Mouse (Mus musculus) heart, adult 9 months (tissue): Measurements from ENCODE around the gene Tsen2.

Experiments
- DNase-seq, 2 experiments: peaks; one replicate each; pipeline ENCODE4 v3.0.0; 2022; ENCODE audit warnings: low spot score in 2 of 2

Tsen2 gene

GRCm38 (mm10) chr6:115544442-115544970 is at the start of gene Tsen2:
Gene Tsen2, plus strand, starts transcription at chr6:115544664.
- DNase-seq: peak; percentile 96 to 97

GRCm38 (mm10) chr6:115499540-115499939 is 44.9 kb upstream of the Tsen2 start:
- DNase-seq: peak; percentile 82

GRCm38 (mm10) chr6:115500234-115500633 is 44.2 kb upstream of the Tsen2 start:
- DNase-seq: no peak

GRCm38 (mm10) chr6:115501131-115501530 is 43.3 kb upstream of the Tsen2 start:
- peak; percentile 65 to 71 for DNase-seq

GRCm38 (mm10) chr6:115503038-115503437 is 41.4 kb upstream of the Tsen2 start:
- no peak for DNase-seq

GRCm38 (mm10) chr6:115503549-115504159 is 40.8 kb upstream of the Tsen2 start:
- DNase-seq: no peak

GRCm38 (mm10) chr6:115504160-115504558 is 40.3 kb upstream of the Tsen2 start:
- DNase-seq: no peak

- no peak for DNase-seq
These were observed 39.5 kb upstream of the Tsen2 start for GRCm38 (mm10) chr6:115504915-115505314.

- no peak for DNase-seq
These were observed 38.0 kb upstream of the Tsen2 start for GRCm38 (mm10) chr6:115506425-115506824.

GRCm38 (mm10) chr6:115511447-115511846 is 33.0 kb upstream of the Tsen2 start:
- no peak for DNase-seq

GRCm38 (mm10) chr6:115513207-115513606 is 31.3 kb upstream of the Tsen2 start:
- DNase-seq: no peak

- no peak for DNase-seq
These were observed 26.6 kb upstream of the Tsen2 start for GRCm38 (mm10) chr6:115517904-115518303.

GRCm38 (mm10) chr6:115518352-115518751 is 26.1 kb upstream of the Tsen2 start:
- DNase-seq: no peak

GRCm38 (mm10) chr6:115519275-115519699 is 25.2 kb upstream of the Tsen2 start:
- DNase-seq: no peak

- no peak for DNase-seq
These were observed 22.5 kb upstream of the Tsen2 start for GRCm38 (mm10) chr6:115521923-115522322.

- peak; percentile 39 to 61 for DNase-seq
These were observed 21.7 kb upstream of the Tsen2 start for GRCm38 (mm10) chr6:115522691-115523146.

GRCm38 (mm10) chr6:115523201-115523600 is 21.3 kb upstream of the Tsen2 start:
- DNase-seq: peak; percentile 47 to 51

GRCm38 (mm10) chr6:115524449-115524990 is 19.9 kb upstream of the Tsen2 start:
- DNase-seq: no peak

GRCm38 (mm10) chr6:115527418-115527817 is 17.0 kb upstream of the Tsen2 start:
- no peak for DNase-seq

- no peak for DNase-seq
These were observed 16.1 kb upstream of the Tsen2 start for GRCm38 (mm10) chr6:115528372-115528771.

- DNase-seq: peak; percentile 23 to 37
These were observed 9.8 kb upstream of the Tsen2 start for GRCm38 (mm10) chr6:115534617-115535016.

GRCm38 (mm10) chr6:115536169-115536568 is 8.3 kb upstream of the Tsen2 start:
- DNase-seq: no peak
